Mouse (Mus musculus) MEL (cell line): ENCODE measurements at regions not wholly inside any gene's neighbourhood (a gene's known extent, or its start where the extent isn't known, plus 50 kb on each side); places are given as distances from the start of the nearest gene placed in this dataset.

ENCODE experiments used
- DNase-seq: peaks from one replicate; pipeline ENCODE4 v3.0.0; 2011; ENCODE audit warnings: low read depth, low spot score
- H3K27ac ChIP-seq: 2 replicates; pipeline ENCODE4 v1.5.1; 2012; ENCODE audit warnings: low read depth, mild to moderate bottlenecking, control low read depth, low read length, moderate library complexity; ENCODE audit not compliant: control insufficient read depth
- H3K27me3 ChIP-seq, 2 experiments: fragments of 150-350 bp in 1 of 2; sonication (generic) in 1 of 2; 2 replicates each; pipeline ENCODE4 v1.6.1; 2012; ENCODE audit warnings: low read length in 2 of 2, mild to moderate bottlenecking in 2 of 2, improper control_type of control experiment in 1 of 2, moderate library complexity in 1 of 2; ENCODE audit not compliant: insufficient read depth in 2 of 2, control insufficient read depth in 1 of 2
- H3K36me3 ChIP-seq, 2 experiments: 2 replicates each; pipeline ENCODE4 v1.6.1; 2012 to 2014; ENCODE audit warnings: low read length in 2 of 2, improper control_type of control experiment in 1 of 2, inconsistent platforms in 1 of 2, mild to moderate bottlenecking in 1 of 2; ENCODE audit not compliant: insufficient read depth in 2 of 2, control insufficient read depth in 1 of 2
- H3K4me1 ChIP-seq, 2 experiments: fragments of 150-350 bp in 1 of 2; sonication (generic) in 1 of 2; 2 replicates each; pipeline ENCODE4 v1.6.1; 2012; ENCODE audit warnings: low read length in 2 of 2, improper control_type of control experiment in 1 of 2, mild to moderate bottlenecking in 1 of 2; ENCODE audit not compliant: insufficient read depth in 2 of 2, control insufficient read depth in 1 of 2
- H3K4me3 ChIP-seq, 2 experiments: fragments of 150-350 bp in 1 of 2; sonication (generic) in 1 of 2; 2 replicates each; pipeline ENCODE4 v1.5.1; 2012; ENCODE audit warnings: low read depth in 2 of 2, low read length in 2 of 2, mild to moderate bottlenecking in 2 of 2, moderate library complexity in 2 of 2, control low read depth in 1 of 2, improper control_type of control experiment in 1 of 2; ENCODE audit not compliant: control insufficient read depth in 1 of 2, insufficient read depth in 1 of 2
- H3K79me2 ChIP-seq: 2 replicates; pipeline ENCODE4 v1.6.1; 2012; ENCODE audit warnings: mild to moderate bottlenecking, low read length, moderate library complexity; ENCODE audit not compliant: control insufficient read depth, poor library complexity, insufficient read depth
- H3K9ac ChIP-seq: 2 replicates; pipeline ENCODE4 v1.6.1; 2012; ENCODE audit warnings: low read depth, mild to moderate bottlenecking, control low read depth, low read length, moderate library complexity; ENCODE audit not compliant: control insufficient read depth, poor library complexity, severe bottlenecking
- H3K9me3 ChIP-seq: fragments of 150-350 bp; sonication (generic); replicated peaks from 2 replicates; pipeline ENCODE4 v1.6.1; 2012; ENCODE audit warnings: mild to moderate bottlenecking, low read length, improper control_type of control experiment, moderate library complexity; ENCODE audit not compliant: insufficient read depth
- BHLHE40 ChIP-seq: IDR thresholded peaks from 2 replicates; pipeline ENCODE4 v1.6.1; 2012; ENCODE audit warnings: low read depth, mild to moderate bottlenecking, inconsistent platforms, low read length, improper control_type of control experiment, borderline replicate concordance
- CTCF ChIP-seq, 3 experiments: IDR thresholded peaks in 2 of 3; conservative IDR thresholded peaks in 1 of 3; 2 replicates each; pipeline ENCODE4 v1.5.1; 2011 to 2012; ENCODE audit warnings: low read length in 3 of 3, low read depth in 2 of 3, mild to moderate bottlenecking in 2 of 3, improper control_type of control experiment in 1 of 3, inconsistent platforms in 1 of 3, mixed read lengths in 1 of 3, moderate library complexity in 1 of 3; ENCODE audit not compliant: control insufficient read depth in 1 of 3, insufficient read depth in 1 of 3, poor library complexity in 1 of 3, severe bottlenecking in 1 of 3
- E2F4 ChIP-seq: IDR thresholded peaks from 2 replicates; pipeline ENCODE4 v1.6.1; 2011; ENCODE audit warnings: low read depth, low read length, improper control_type of control experiment, borderline replicate concordance
- ELF1 ChIP-seq: IDR thresholded peaks from 2 replicates; pipeline ENCODE4 v1.6.1; 2014; ENCODE audit warnings: low read depth, mild to moderate bottlenecking, inconsistent platforms, low read length, improper control_type of control experiment, moderate library complexity
- EP300 ChIP-seq, 2 experiments: IDR thresholded peaks; 2 replicates each; pipeline ENCODE4 v1.6.1; 2011; ENCODE audit warnings: improper control_type of control experiment in 2 of 2, low read length in 2 of 2, low read depth in 1 of 2, mild to moderate bottlenecking in 1 of 2
- GATA1 ChIP-seq: IDR thresholded peaks from 2 replicates; pipeline ENCODE4 v1.6.1; 2011; ENCODE audit warnings: low read depth, low read length, improper control_type of control experiment
- JUND ChIP-seq: IDR thresholded peaks from 2 replicates; pipeline ENCODE4 v1.6.1; 2011; ENCODE audit warnings: low read depth, mild to moderate bottlenecking, improper control_type of control experiment, low read length
- KAT2A ChIP-seq: conservative IDR thresholded peaks from 2 replicates; pipeline ENCODE4 v1.6.1; 2012; ENCODE audit warnings: low read depth, low read length, improper control_type of control experiment, inconsistent platforms
- MAFK ChIP-seq: IDR thresholded peaks from 2 replicates; pipeline ENCODE4 v1.6.1; 2011; ENCODE audit warnings: low read depth, mild to moderate bottlenecking, low read length, improper control_type of control experiment, borderline replicate concordance
- MAZ ChIP-seq: IDR thresholded peaks from 2 replicates; pipeline ENCODE4 v1.6.1; 2012; ENCODE audit warnings: low read depth, mild to moderate bottlenecking, inconsistent platforms, low read length, improper control_type of control experiment
- MXI1 ChIP-seq: IDR thresholded peaks from 2 replicates; pipeline ENCODE4 v1.6.1; 2011; ENCODE audit warnings: mild to moderate bottlenecking, low read depth, low read length, improper control_type of control experiment
- MYB ChIP-seq: IDR thresholded peaks from 2 replicates; pipeline ENCODE4 v1.6.1; 2011; ENCODE audit warnings: mild to moderate bottlenecking, low read depth, low read length, improper control_type of control experiment
- MYC ChIP-seq: IDR thresholded peaks from 2 replicates; pipeline ENCODE4 v1.6.1; 2011; ENCODE audit warnings: low read depth, mild to moderate bottlenecking, low read length, improper control_type of control experiment, moderate library complexity
- POLR2AphosphoS5 ChIP-seq: IDR thresholded peaks from 2 replicates; pipeline ENCODE4 v1.6.1; 2012; ENCODE audit warnings: low read depth, borderline replicate concordance, mild to moderate bottlenecking, inconsistent platforms, low read length, moderate library complexity, mixed read lengths
- RAD21 ChIP-seq: IDR thresholded peaks from 2 replicates; pipeline ENCODE4 v1.6.1; 2011; ENCODE audit warnings: mild to moderate bottlenecking, low read depth, low read length, improper control_type of control experiment
- RCOR1 ChIP-seq: IDR thresholded peaks from 2 replicates; pipeline ENCODE4 v1.6.1; 2012; ENCODE audit warnings: low read depth, mild to moderate bottlenecking, inconsistent platforms, low read length, improper control_type of control experiment
- SIN3A ChIP-seq: IDR thresholded peaks from 2 replicates; pipeline ENCODE4 v1.6.1; 2012; ENCODE audit warnings: low read length, improper control_type of control experiment, inconsistent platforms
- SMC3 ChIP-seq: IDR thresholded peaks from 2 replicates; pipeline ENCODE4 v1.6.1; 2011; ENCODE audit warnings: low read depth, low read length, improper control_type of control experiment
- TAL1 ChIP-seq: IDR thresholded peaks from 2 replicates; pipeline ENCODE4 v1.6.1; 2012; ENCODE audit warnings: mild to moderate bottlenecking, inconsistent platforms, low read length, moderate library complexity, mixed read lengths
- TBP ChIP-seq: IDR thresholded peaks from 2 replicates; pipeline ENCODE4 v1.8.0; 2011; ENCODE audit warnings: low read depth, low read length, improper control_type of control experiment
- USF1 ChIP-seq: IDR thresholded peaks from 2 replicates; pipeline ENCODE4 v1.6.1; 2014; ENCODE audit warnings: low read depth, mild to moderate bottlenecking, inconsistent platforms, low read length, improper control_type of control experiment, moderate library complexity
- USF2 ChIP-seq, 2 experiments: IDR thresholded peaks; 2 replicates each; pipeline ENCODE4 v1.6.1; 2011 to 2012; ENCODE audit warnings: improper control_type of control experiment in 2 of 2, low read length in 2 of 2, borderline replicate concordance in 1 of 2, inconsistent platforms in 1 of 2, low read depth in 1 of 2, mild to moderate bottlenecking in 1 of 2; ENCODE audit not compliant: insufficient read depth in 1 of 2
- ZMIZ1 ChIP-seq: IDR thresholded peaks from 2 replicates; pipeline ENCODE4 v1.6.1; 2012; ENCODE audit warnings: low read depth, mild to moderate bottlenecking, inconsistent platforms, low read length, improper control_type of control experiment, moderate library complexity

GRCm38 (mm10) chr7:117139971-117140247 is 240.9 kb upstream of the Xylt1 start:
- TF ChIP-seq MYB (no peak), ELF1 (no peak), MAFK (no peak), E2F4 (no peak), JUND (no peak), SIN3A (no peak), RAD21 (no peak), ZMIZ1 (no peak), GATA1 (no peak), KAT2A (no peak), USF1 (no peak), CTCF (IDR thresholded peaks at IDR 0.05 in 2 of 3, conservative IDR thresholded peaks at IDR 0.05 in 1 of 3; ENCODE audit: control insufficient read depth in 1 of 3, insufficient read depth in 1 of 3, low read depth in 2 of 3, low read length in 3 of 3, poor library complexity in 1 of 3, severe bottlenecking in 1 of 3) (no peak), EP300 (IDR thresholded peaks at IDR 0.05; ENCODE audit: low read depth in 1 of 2, low read length in 2 of 2) (no peak), MXI1 (no peak), TAL1 (no peak), MAZ (no peak), RCOR1 (no peak), POLR2AphosphoS5 (no peak), TBP (no peak), SMC3 (no peak)
- no peak overlapping the region for H3K27ac ChIP-seq
- H3K9ac ChIP-seq = no peak overlapping the region
- H3K36me3 ChIP-seq = no peaks in the 10 kb centered on the region
- H3K79me2 ChIP-seq = no peaks in the 10 kb centered on the region
- DNase-seq = no peak
- no peaks in the 10 kb centered on the region for H3K4me1 ChIP-seq
- H3K27me3 ChIP-seq = no peaks in the 10 kb centered on the region
- no peak overlapping the region for H3K4me3 ChIP-seq
- H3K9me3 ChIP-seq = no peaks in the 10 kb centered on the region

- Histone ChIP-seq H3K27me3 (no peaks in the 10 kb centered on the region), H3K36me3 (no peaks in the 10 kb centered on the region), H3K79me2 (no peaks in the 10 kb centered on the region), H3K27ac (no peak overlapping the region), H3K9me3 (no peaks in the 10 kb centered on the region), H3K4me3 (no peak overlapping the region), H3K4me1 (no peaks in the 10 kb centered on the region), H3K9ac (no peak overlapping the region)
- no peak for DNase-seq
- no peak for TF ChIP-seq MAZ
- TF ChIP-seq ELF1 = no peak
- TF ChIP-seq EP300 (IDR thresholded peaks at IDR 0.05; ENCODE audit: low read depth in 1 of 2, low read length in 2 of 2) = no peak
- no peak for TF ChIP-seq MYC
- no peak for TF ChIP-seq BHLHE40
- no peak for TF ChIP-seq USF2 (IDR thresholded peaks at IDR 0.05; ENCODE audit: borderline replicate concordance in 1 of 2, insufficient read depth in 1 of 2, low read depth in 1 of 2, low read length in 2 of 2)
These were observed 234.0 kb upstream of the Xylt1 start for GRCm38 (mm10) chr7:117146809-117147208.
